Mouse (Mus musculus): ENCODE measurements around the gene Cox4i1. TPM values are rescaled to one million over a fixed set of nuclear protein-coding genes. Genes with fewer than 3 reads are reported as not detected.

Cox4i1 gene
- 2,414 and 2,430 TPM in 2 replicates for polyA plus RNA-seq (2015; fragmentation: Nextera tagmentation; extraction: Ambion mirVana)

GRCm38 (mm10) chr8:120667561-120668373 lies at the start of gene Cox4i1, which contains the start of gene Gm27021:
TSS of gene Cox4i1 (plus strand) at chr8:120668222.
TSS of gene Gm27021 (minus strand) at chr8:120668079.
- no peaks in the 10 kb centered on the region for H3K27me3 ChIP-seq (ENCODE audit: control insufficient read depth, insufficient read depth, low read length)
- peak within 1 kb of the TSS; percentile 89 for H3K4me2 ChIP-seq (ENCODE audit: low read depth, low read length)
- under 1% methylated on average over 101 of the region's 105 CpGs for WGBS
- H3K4me1 ChIP-seq (ENCODE audit: control insufficient read depth, insufficient read depth, low read length): peaks cover 55% of the 10 kb centered on the region
- peak within 1 kb of the TSS; percentile 89 for H3K27ac ChIP-seq (ENCODE audit: low read length)
- peak within 1 kb of the TSS; percentile 99 for H3K4me3 ChIP-seq (ENCODE audit: low read length)
- ATAC-seq (replicated peaks; ENCODE audit: extremely low read depth, insufficient read depth, low FRiP score): peak; percentile 95
- peaks cover 31% of the 10 kb centered on the region for H3K36me3 ChIP-seq (ENCODE audit: control insufficient read depth, insufficient read depth)
- peak within 1 kb of the TSS; percentile 98 for H3K9ac ChIP-seq (ENCODE audit: low read length)
- no peaks in the 10 kb centered on the region for H3K9me3 ChIP-seq (replicated peaks; ENCODE audit: control insufficient read depth, low read length)

GRCm38 (mm10) chr8:120619235-120620180 lies 48.5 kb upstream of the Cox4i1 start:
- WGBS: 68% methylated on average over 11 of the region's 11 CpGs
- Histone ChIP-seq H3K27ac (ENCODE audit: low read length) (0 out of 2 replicates have a peak overlapping the region, but pooled peaks have one; percentile 5), H3K9ac (ENCODE audit: low read length) (no peak overlapping the region), H3K4me1 (ENCODE audit: control insufficient read depth, insufficient read depth, low read length) (peaks cover 16% of the 10 kb centered on the region), H3K4me2 (ENCODE audit: low read depth, low read length) (no peak overlapping the region), H3K9me3 (replicated peaks; ENCODE audit: control insufficient read depth, low read length) (no peaks in the 10 kb centered on the region), H3K4me3 (ENCODE audit: low read length) (no peak overlapping the region), H3K36me3 (ENCODE audit: control insufficient read depth, insufficient read depth) (no peaks in the 10 kb centered on the region), H3K27me3 (ENCODE audit: control insufficient read depth, insufficient read depth, low read length) (no peaks in the 10 kb centered on the region)
- no peak for ATAC-seq (replicated peaks; ENCODE audit: extremely low read depth, insufficient read depth, low FRiP score)

- no peaks in the 10 kb centered on the region for H3K36me3 ChIP-seq (ENCODE audit: control insufficient read depth, insufficient read depth)
- WGBS: 57% methylated on average over 7 of the region's 7 CpGs
- peaks cover 16% of the 10 kb centered on the region for H3K4me1 ChIP-seq (ENCODE audit: control insufficient read depth, insufficient read depth, low read length)
- no peak overlapping the region for H3K4me2 ChIP-seq (ENCODE audit: low read depth, low read length)
- H3K27ac ChIP-seq (ENCODE audit: low read length): no peak overlapping the region
- no peaks in the 10 kb centered on the region for H3K9me3 ChIP-seq (replicated peaks; ENCODE audit: control insufficient read depth, low read length)
- H3K4me3 ChIP-seq (ENCODE audit: low read length): no peak overlapping the region
- H3K9ac ChIP-seq (ENCODE audit: low read length): no peak overlapping the region
- no peaks in the 10 kb centered on the region for H3K27me3 ChIP-seq (ENCODE audit: control insufficient read depth, insufficient read depth, low read length)
- ATAC-seq (replicated peaks; ENCODE audit: extremely low read depth, insufficient read depth, low FRiP score): no peak
Observed at GRCm38 (mm10) chr8:120620441-120620840, 47.6 kb upstream of the Cox4i1 start.

- 66% methylated on average over 14 of the region's 14 CpGs for WGBS
- H3K9ac ChIP-seq (ENCODE audit: low read length): 0 out of 2 replicates have a peak overlapping the region, but pooled peaks have one; percentile 38
- no peak overlapping the region for H3K4me2 ChIP-seq (ENCODE audit: low read depth, low read length)
- H3K4me3 ChIP-seq (ENCODE audit: low read length): no peak overlapping the region
- no peaks in the 10 kb centered on the region for H3K36me3 ChIP-seq (ENCODE audit: control insufficient read depth, insufficient read depth)
- peaks cover 16% of the 10 kb centered on the region for H3K4me1 ChIP-seq (ENCODE audit: control insufficient read depth, insufficient read depth, low read length)
- no peak for ATAC-seq (replicated peaks; ENCODE audit: extremely low read depth, insufficient read depth, low FRiP score)
- H3K27ac ChIP-seq (ENCODE audit: low read length): no peak overlapping the region
- H3K9me3 ChIP-seq (replicated peaks; ENCODE audit: control insufficient read depth, low read length): no peaks in the 10 kb centered on the region
- H3K27me3 ChIP-seq (ENCODE audit: control insufficient read depth, insufficient read depth, low read length): no peaks in the 10 kb centered on the region
Observed at GRCm38 (mm10) chr8:120622161-120622560, 45.9 kb upstream of the Cox4i1 start.

- no peaks in the 10 kb centered on the region for H3K27me3 ChIP-seq (ENCODE audit: control insufficient read depth, insufficient read depth, low read length)
- H3K4me2 ChIP-seq (ENCODE audit: low read depth, low read length): no peak overlapping the region
- no peak overlapping the region for H3K4me3 ChIP-seq (ENCODE audit: low read length)
- WGBS: 39% methylated on average over 2 of the region's 2 CpGs
- no peaks in the 10 kb centered on the region for H3K9me3 ChIP-seq (replicated peaks; ENCODE audit: control insufficient read depth, low read length)
- peaks cover 16% of the 10 kb centered on the region for H3K4me1 ChIP-seq (ENCODE audit: control insufficient read depth, insufficient read depth, low read length)
- no peak overlapping the region for H3K27ac ChIP-seq (ENCODE audit: low read length)
- ATAC-seq (replicated peaks; ENCODE audit: extremely low read depth, insufficient read depth, low FRiP score): no peak
- no peak overlapping the region for H3K9ac ChIP-seq (ENCODE audit: low read length)
- no peaks in the 10 kb centered on the region for H3K36me3 ChIP-seq (ENCODE audit: control insufficient read depth, insufficient read depth)
Observed at GRCm38 (mm10) chr8:120623608-120624007, 44.4 kb upstream of the Cox4i1 start.

GRCm38 (mm10) chr8:120626461-120626860 lies 41.6 kb upstream of the Cox4i1 start:
- no peaks in the 10 kb centered on the region for H3K36me3 ChIP-seq (ENCODE audit: control insufficient read depth, insufficient read depth)
- no peak for ATAC-seq (replicated peaks; ENCODE audit: extremely low read depth, insufficient read depth, low FRiP score)
- no peaks in the 10 kb centered on the region for H3K27me3 ChIP-seq (ENCODE audit: control insufficient read depth, insufficient read depth, low read length)
- WGBS: 71% methylated on average over 11 of the region's 11 CpGs
- H3K4me2 ChIP-seq (ENCODE audit: low read depth, low read length): no peak overlapping the region
- no peak overlapping the region for H3K9ac ChIP-seq (ENCODE audit: low read length)
- H3K4me1 ChIP-seq (ENCODE audit: control insufficient read depth, insufficient read depth, low read length): peaks cover 6% of the 10 kb centered on the region
- H3K4me3 ChIP-seq (ENCODE audit: low read length): no peak overlapping the region
- no peak overlapping the region for H3K27ac ChIP-seq (ENCODE audit: low read length)
- H3K9me3 ChIP-seq (replicated peaks; ENCODE audit: control insufficient read depth, low read length): no peaks in the 10 kb centered on the region

GRCm38 (mm10) chr8:120627298-120627697 lies 40.7 kb upstream of the Cox4i1 start:
- no peak for ATAC-seq (replicated peaks; ENCODE audit: extremely low read depth, insufficient read depth, low FRiP score)
- Histone ChIP-seq H3K9me3 (replicated peaks; ENCODE audit: control insufficient read depth, low read length) (0 out of 2 replicates have a peak, but pooled peaks cover under 1% of the 10 kb centered on the region), H3K27me3 (ENCODE audit: control insufficient read depth, insufficient read depth, low read length) (no peaks in the 10 kb centered on the region), H3K4me1 (ENCODE audit: control insufficient read depth, insufficient read depth, low read length) (peaks cover 4% of the 10 kb centered on the region; the same call in 1 of the 2 replicates), H3K4me3 (ENCODE audit: low read length) (no peak overlapping the region), H3K27ac (ENCODE audit: low read length) (no peak overlapping the region), H3K36me3 (ENCODE audit: control insufficient read depth, insufficient read depth) (no peaks in the 10 kb centered on the region), H3K9ac (ENCODE audit: low read length) (no peak overlapping the region), H3K4me2 (ENCODE audit: low read depth, low read length) (no peak overlapping the region)
- 82% methylated on average over 5 of the region's 5 CpGs for WGBS

- Histone ChIP-seq H3K36me3 (ENCODE audit: control insufficient read depth, insufficient read depth) (no peaks in the 10 kb centered on the region), H3K27me3 (ENCODE audit: control insufficient read depth, insufficient read depth, low read length) (no peaks in the 10 kb centered on the region), H3K9me3 (replicated peaks; ENCODE audit: control insufficient read depth, low read length) (0 out of 2 replicates have a peak, but pooled peaks cover 4% of the 10 kb centered on the region), H3K9ac (ENCODE audit: low read length) (no peak overlapping the region), H3K4me1 (ENCODE audit: control insufficient read depth, insufficient read depth, low read length) (peaks cover 6% of the 10 kb centered on the region), H3K4me2 (ENCODE audit: low read depth, low read length) (no peak overlapping the region), H3K4me3 (ENCODE audit: low read length) (no peak overlapping the region), H3K27ac (ENCODE audit: low read length) (no peak overlapping the region)
- no peak for ATAC-seq (replicated peaks; ENCODE audit: extremely low read depth, insufficient read depth, low FRiP score)
- 44% methylated on average over 5 of the region's 5 CpGs for WGBS
Observed at GRCm38 (mm10) chr8:120630031-120630430, 38.0 kb upstream of the Cox4i1 start.

Measured in heart, embryonic 16.5 days (tissue).